Mouse (Mus musculus) thymus, adult 2 months (tissue): ENCODE data around the gene Fgfr2.

ENCODE experiments used
- CTCF ChIP-seq: fragments of 200-500 bp; IDR thresholded peaks from 2 replicates; pipeline ENCODE4 v1.5.1; 2012; ENCODE audit warnings: mild to moderate bottlenecking, control low read depth, low read length, moderate library complexity, borderline replicate concordance; ENCODE audit not compliant: control insufficient read depth, poor library complexity, insufficient read depth; ENCODE audit errors: extremely low read depth
- POLR2A ChIP-seq: fragments of 200-500 bp; IDR thresholded peaks from 2 replicates; pipeline ENCODE4 v1.6.1; 2012; ENCODE audit warnings: mild to moderate bottlenecking, low read length, control low read depth, moderate library complexity; ENCODE audit not compliant: control insufficient read depth, poor library complexity, insufficient read depth; ENCODE audit errors: extremely low read depth

GRCm38 (mm10) chr7:130250994-130251393 lies 2872.2 kb downstream of the Fgfr2 start:
- TF ChIP-seq CTCF (no peak), POLR2A (no peak)
